Mouse (Mus musculus) CH12.LX (cell line): ENCODE measurements around the gene Gm45844. TPM values are rescaled to one million over a fixed set of nuclear protein-coding genes. Genes with fewer than 3 reads are reported as not detected.

Experiments used
- CTCF ChIP-seq, 2 experiments: IDR thresholded peaks in 1 of 2; conservative IDR thresholded peaks in 1 of 2; 2 replicates each; pipeline ENCODE4 v1.5.1; 2011 to 2012; ENCODE audit warnings: low read depth in 2 of 2, low read length in 2 of 2, improper control_type of control experiment in 1 of 2, inconsistent platforms in 1 of 2, mild to moderate bottlenecking in 1 of 2, moderate library complexity in 1 of 2
- ELF1 ChIP-seq: IDR thresholded peaks from 2 replicates; pipeline ENCODE4 v1.6.1; 2014; ENCODE audit warnings: low read depth, mild to moderate bottlenecking, inconsistent platforms, low read length, improper control_type of control experiment
- EP300 ChIP-seq: IDR thresholded peaks from 2 replicates; pipeline ENCODE4 v1.6.1; 2011; ENCODE audit warnings: low read length, improper control_type of control experiment
- ETS1 ChIP-seq: conservative IDR thresholded peaks from 2 replicates; pipeline ENCODE4 v1.6.1; 2012; ENCODE audit warnings: low read depth, mild to moderate bottlenecking, inconsistent platforms, low read length, improper control_type of control experiment, moderate library complexity
- GABPA ChIP-seq: IDR thresholded peaks from 2 replicates; pipeline ENCODE4 v1.6.1; 2012; ENCODE audit warnings: low read depth, low read length, improper control_type of control experiment, inconsistent platforms; ENCODE audit not compliant: insufficient replicate concordance
- JUN ChIP-seq: IDR thresholded peaks from 2 replicates; pipeline ENCODE4 v1.6.1; 2011; ENCODE audit warnings: low read depth, mild to moderate bottlenecking, low read length, improper control_type of control experiment, moderate library complexity; ENCODE audit not compliant: insufficient read depth
- MEF2A ChIP-seq: IDR thresholded peaks from 2 replicates; pipeline ENCODE4 v1.6.1; 2014; ENCODE audit warnings: low read depth, mild to moderate bottlenecking, inconsistent platforms, low read length, improper control_type of control experiment, borderline replicate concordance
- NELFE ChIP-seq: IDR thresholded peaks from 2 replicates; pipeline ENCODE4 v1.6.1; 2011; ENCODE audit warnings: low read depth, low read length, improper control_type of control experiment
- POLR2A ChIP-seq: IDR thresholded peaks from 2 replicates; pipeline ENCODE4 v1.6.1; 2011; ENCODE audit warnings: low read depth, mild to moderate bottlenecking, improper control_type of control experiment, low read length
- POLR2AphosphoS2 ChIP-seq: IDR thresholded peaks from 2 replicates; pipeline ENCODE4 v1.6.1; 2011; ENCODE audit warnings: low read depth, low read length, improper control_type of control experiment
- RCOR1 ChIP-seq: conservative IDR thresholded peaks from 2 replicates; pipeline ENCODE4 v1.6.1; 2012; ENCODE audit warnings: low read depth, mild to moderate bottlenecking, inconsistent platforms, low read length, improper control_type of control experiment
- SIN3A ChIP-seq: IDR thresholded peaks from 2 replicates; pipeline ENCODE4 v1.6.1; 2012; ENCODE audit warnings: low read length, improper control_type of control experiment, inconsistent platforms
- SMC3 ChIP-seq: IDR thresholded peaks from 2 replicates; pipeline ENCODE4 v1.6.1; 2011; ENCODE audit warnings: low read depth, low read length, improper control_type of control experiment
- TBP ChIP-seq: conservative IDR thresholded peaks from 2 replicates; pipeline ENCODE4 v1.6.1; 2011; ENCODE audit warnings: low read depth, low read length, improper control_type of control experiment
- TCF12 ChIP-seq: IDR thresholded peaks from 2 replicates; pipeline ENCODE4 v1.6.1; 2014; ENCODE audit warnings: low read depth, mild to moderate bottlenecking, inconsistent platforms, low read length, improper control_type of control experiment
- UBTF ChIP-seq: IDR thresholded peaks from 2 replicates; pipeline ENCODE4 v1.6.1; 2012; ENCODE audit warnings: low read depth, mild to moderate bottlenecking, inconsistent platforms, low read length, improper control_type of control experiment, moderate library complexity
- USF1 ChIP-seq: IDR thresholded peaks from 2 replicates; pipeline ENCODE4 v1.6.1; 2014; ENCODE audit warnings: low read depth, mild to moderate bottlenecking, inconsistent platforms, low read length, improper control_type of control experiment
- USF2 ChIP-seq: conservative IDR thresholded peaks from 2 replicates; pipeline ENCODE4 v1.6.1; 2011; ENCODE audit warnings: low read depth, low read length, improper control_type of control experiment
- ZKSCAN1 ChIP-seq: IDR thresholded peaks from 2 replicates; pipeline ENCODE4 v1.6.1; 2012; ENCODE audit warnings: low read depth, inconsistent platforms, low read length, improper control_type of control experiment, borderline replicate concordance
- ZMIZ1 ChIP-seq: IDR thresholded peaks from 2 replicates; pipeline ENCODE4 v1.6.1; 2012; ENCODE audit warnings: low read depth, mild to moderate bottlenecking, inconsistent platforms, low read length, improper control_type of control experiment
- ZNF384 ChIP-seq: IDR thresholded peaks from 2 replicates; pipeline ENCODE4 v1.6.1; 2012; ENCODE audit warnings: low read depth, low read length, improper control_type of control experiment, inconsistent platforms
- polyA plus RNA-seq: library from polyadenylated mRNA; unstranded; fragments of >175 nt; gene quantifications from 2 replicates; pipeline ENCODE4 v1.2.1, GENCODE M21; 2012; ENCODE audit warnings: low read depth; ENCODE audit not compliant: insufficient read length
- total RNA-seq, 2 experiments: library from RNA; depleted of rRNA; stranded (reverse); fragments of 300-350 nt in 1 of 2; fragments of >200 nt in 1 of 2; gene quantifications; 2 replicates each; pipeline ENCODE4 v1.2.3; 2012 to 2014

Gene Gm45844
- total and polyA plus RNA-seq, 3 experiments, result 0.34 TPM; not detected in 2

GRCm38 (mm10) chr7:7171227-7172147, 106.6 kb downstream of the Gm45844 start, which contains the start of gene Zfp418 (continued):
- no peak for TF ChIP-seq EP300
- TF ChIP-seq ZNF384, result no peak
- no peak for TF ChIP-seq RCOR1
- peak; percentile 53 for TF ChIP-seq POLR2A
- TF ChIP-seq ZMIZ1, result no peak
- TF ChIP-seq NELFE, result no peak
- TF ChIP-seq ELF1, result peak; percentile 83
- TF ChIP-seq JUN, result no peak
- no peak for TF ChIP-seq ZKSCAN1
- TF ChIP-seq SMC3, result no peak
- TF ChIP-seq USF2, result no peak
- TF ChIP-seq GABPA, result peak; percentile 48; the same call in 1 of the 2 replicates
- no peak for TF ChIP-seq ETS1
- no peak for TF ChIP-seq USF1
- no peak for TF ChIP-seq MEF2A
- TF ChIP-seq POLR2AphosphoS2, result no peak
- no peak for TF ChIP-seq TCF12
- TF ChIP-seq TBP, result peak; percentile 64; the same call in 1 of the 2 replicates
- TF ChIP-seq CTCF (conservative IDR thresholded peaks at IDR 0.05 in 1 of 2, IDR thresholded peaks at IDR 0.05 in 1 of 2; ENCODE audit: low read depth in 2 of 2, low read length in 2 of 2), result peak in 1 of 2 experiments; percentile 44; a peak in 2 of 4 replicates
- no peak; the same call in 1 of the 2 replicates for TF ChIP-seq SIN3A
- no peak for TF ChIP-seq UBTF

Other genes starting within 250 kb of the Gm45844 start
- gene Zfp954, start 156.8 kb downstream of the Gm45844 start, total RNA-seq (2012; rRNA removed), result 18.1 and 19.7 TPM in 2 replicates
- 18.6 and 19.4 TPM in 2 replicates for gene Zfp954, start 156.8 kb downstream of the Gm45844 start, total RNA-seq (2014; rRNA removed)
- 7.5 and 7.6 TPM in 2 replicates for gene Zfp954, start 156.8 kb downstream of the Gm45844 start, polyA plus RNA-seq
- 3.4 and 5.1 TPM in 2 replicates for gene Zfp773, start 141.5 kb downstream of the Gm45844 start, total RNA-seq (2012; rRNA removed)
- 4.3 and 4.4 TPM in 2 replicates for gene Zfp773, start 141.5 kb downstream of the Gm45844 start, total RNA-seq (2014; rRNA removed)
- gene Zfp773, start 141.5 kb downstream of the Gm45844 start, polyA plus RNA-seq, result 6.4 and 7.0 TPM in 2 replicates
- 1.8 and 2.2 TPM in 2 replicates for gene Zfp418, start 107.0 kb downstream of the Gm45844 start, total RNA-seq (2012; rRNA removed)
- 0.92 and 1.3 TPM in 2 replicates for gene Zfp418, start 107.0 kb downstream of the Gm45844 start, total RNA-seq (2014; rRNA removed)
- 0.89 and 1.2 TPM in 2 replicates for gene Zfp418, start 107.0 kb downstream of the Gm45844 start, polyA plus RNA-seq
- 2.5 and 2.8 TPM in 2 replicates for gene Zfp772, start 68.3 kb downstream of the Gm45844 start, total RNA-seq (2012; rRNA removed)
- gene Zfp772, start 68.3 kb downstream of the Gm45844 start, total RNA-seq (2014; rRNA removed), result 3.4 and 3.5 TPM in 2 replicates
- 1.6 and 1.7 TPM in 2 replicates for gene Zfp772, start 68.3 kb downstream of the Gm45844 start, polyA plus RNA-seq
- gene Vmn2r29, start 31.0 kb downstream of the Gm45844 start, total RNA-seq (2012; rRNA removed), result not detected in 2 replicates
- not detected in 2 replicates for gene Vmn2r29, start 31.0 kb downstream of the Gm45844 start, total RNA-seq (2014; rRNA removed)
- not detected in 2 replicates for gene Vmn2r29, start 31.0 kb downstream of the Gm45844 start, polyA plus RNA-seq
- gene Clcn4, start 22.6 kb upstream of the Gm45844 start, total RNA-seq (2012; rRNA removed), result 12.1 and 13.2 TPM in 2 replicates
- gene Clcn4, start 22.6 kb upstream of the Gm45844 start, total RNA-seq (2014; rRNA removed), result 14.4 and 14.5 TPM in 2 replicates
- gene Clcn4, start 22.6 kb upstream of the Gm45844 start, polyA plus RNA-seq, result 10.6 and 10.7 TPM in 2 replicates
- not detected in 2 replicates for gene Vmn2r30, start 59.3 kb upstream of the Gm45844 start, total RNA-seq (2012; rRNA removed)
- 0.03 TPM in 1 of 2 replicates, not detected in the other for gene Vmn2r30, start 59.3 kb upstream of the Gm45844 start, total RNA-seq (2014; rRNA removed)
- not detected in 2 replicates for gene Vmn2r30, start 59.3 kb upstream of the Gm45844 start, polyA plus RNA-seq
- gene Gm45783, start 96.3 kb upstream of the Gm45844 start, total RNA-seq (2012; rRNA removed), result not detected in 2 replicates
- gene Gm45783, start 96.3 kb upstream of the Gm45844 start, total RNA-seq (2014; rRNA removed), result not detected in 2 replicates
- not detected in 2 replicates for gene Gm45783, start 96.3 kb upstream of the Gm45844 start, polyA plus RNA-seq
- not detected in 2 replicates for gene Vmn2r31, start 121.4 kb upstream of the Gm45844 start, total RNA-seq (2012; rRNA removed)
- gene Vmn2r31, start 121.4 kb upstream of the Gm45844 start, total RNA-seq (2014; rRNA removed), result not detected in 2 replicates
- gene Vmn2r31, start 121.4 kb upstream of the Gm45844 start, polyA plus RNA-seq, result not detected in 2 replicates
- not detected in 2 replicates for gene Vmn2r32, start 201.7 kb upstream of the Gm45844 start, total RNA-seq (2012; rRNA removed)
- not detected in 2 replicates for gene Vmn2r32, start 201.7 kb upstream of the Gm45844 start, total RNA-seq (2014; rRNA removed)
- not detected in 2 replicates for gene Vmn2r32, start 201.7 kb upstream of the Gm45844 start, polyA plus RNA-seq